Mouse (Mus musculus) thymus, adult 18-20 months (tissue): ENCODE results near the gene Angel1.

Experiments
- DNase-seq, 2 experiments: peaks; one replicate each; pipeline ENCODE4 v3.0.0; 2022; ENCODE audit warnings: mixed read lengths in 2 of 2

Angel1 gene

GRCm38 (mm10) chr12:86678591-86679545 lies 47.4 kb downstream of the Angel1 start, which contains the start of gene Vash1:
Gene Vash1 (plus strand): TSS chr12:86678700.
- peak in 1 of 2 experiments; percentile 25 for DNase-seq

GRCm38 (mm10) chr12:86672507-86672906 lies 53.8 kb downstream of the Angel1 start:
- DNase-seq: no peak

DNA sequence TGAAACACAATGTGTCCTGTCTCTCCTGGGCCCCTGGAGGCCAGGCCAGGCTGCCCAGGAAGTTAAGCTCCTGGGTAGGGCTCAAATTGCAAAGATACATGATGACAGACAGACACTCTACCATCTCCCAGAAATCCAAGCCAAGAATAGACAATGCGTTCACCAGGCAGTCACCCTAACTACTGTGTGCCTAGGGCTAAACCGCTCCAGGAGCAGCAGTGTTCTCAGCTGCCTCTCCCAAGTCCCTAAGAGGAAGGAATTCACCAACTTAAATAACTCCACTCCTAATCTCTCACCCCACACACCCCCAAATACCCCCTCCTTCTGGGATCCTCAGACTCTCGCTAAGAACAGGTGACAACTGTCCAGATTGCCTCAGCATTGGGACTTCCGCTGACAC lies 54.2 kb downstream of the Angel1 start:
- DNase-seq: no peak

DNA sequence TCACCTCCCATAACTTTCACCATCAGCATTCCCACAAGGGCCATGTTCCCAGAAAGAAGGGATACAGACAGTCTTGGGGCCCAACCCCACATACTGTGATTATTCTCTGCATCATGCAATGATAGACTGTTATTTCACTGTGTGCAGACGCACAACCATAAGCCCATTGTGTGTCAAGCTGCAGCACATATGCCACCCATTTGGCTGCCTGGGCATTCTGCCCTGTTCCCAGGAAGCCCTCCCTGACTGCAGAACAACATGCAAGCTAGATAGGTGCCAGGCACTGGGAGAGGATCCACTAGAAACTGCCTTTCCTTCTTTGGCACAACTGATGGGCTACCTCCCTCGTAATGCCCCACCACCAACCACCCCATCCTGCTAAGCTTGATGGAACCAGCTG lies 57.9 kb downstream of the Angel1 start:
- no peak for DNase-seq

DNA sequence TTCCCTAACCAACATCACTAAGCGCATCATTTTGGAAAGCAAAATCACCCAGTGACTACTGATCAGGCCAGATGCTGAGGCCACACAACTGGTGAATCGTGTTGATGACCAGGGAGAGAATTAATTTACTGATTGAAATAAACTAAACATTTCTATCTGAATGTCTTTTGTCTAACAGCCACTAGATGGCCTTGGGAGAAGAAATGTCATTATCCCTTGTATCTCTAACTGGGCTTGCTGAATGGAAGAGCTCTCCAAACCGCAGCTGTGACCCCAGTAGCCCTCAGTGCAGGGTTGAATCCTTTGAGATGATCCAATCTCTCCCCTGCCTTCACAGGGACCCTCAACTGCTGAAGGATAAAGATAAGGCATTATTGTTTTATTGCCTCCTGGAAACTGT lies 60.6 kb downstream of the Angel1 start:
- DNase-seq: no peak

GRCm38 (mm10) chr12:86660466-86660865 lies 65.8 kb downstream of the Angel1 start:
- no peak for DNase-seq

- DNase-seq: peak; percentile 10 to 41
Observed at GRCm38 (mm10) chr12:86659447-86659968, 66.8 kb downstream of the Angel1 start.

GRCm38 (mm10) chr12:86652570-86653041 lies 73.7 kb downstream of the Angel1 start:
- DNase-seq: no peak

GRCm38 (mm10) chr12:86651301-86651860 lies 74.9 kb downstream of the Angel1 start:
- no peak for DNase-seq
